Mouse (Mus musculus) hindbrain, embryonic 13.5 days (tissue): ENCODE measurements at regions not wholly inside any gene's neighbourhood (a gene's known extent, or its start where the extent isn't known, plus 50 kb on each side); places are given as distances from the start of the nearest gene placed in this dataset.

Experiments used
- ATAC-seq: fragments of 200-750 bp; cut with Nextera tagmentation; 2 replicates; pipeline ENCODE4 v1.8.0; 2017; ENCODE audit warnings: moderate TSS enrichment; ENCODE audit not compliant: low FRiP score
- H3K27ac ChIP-seq: fragments of 300-500 bp; sonication (generic); 2 replicates; pipeline ENCODE4 v1.5.1; 2015; ENCODE audit warnings: inconsistent platforms, mild to moderate bottlenecking, moderate library complexity
- H3K27me3 ChIP-seq: fragments of 300-500 bp; sonication (generic); 2 replicates; pipeline ENCODE4 v1.6.1; 2015; ENCODE audit warnings: mild to moderate bottlenecking, inconsistent platforms
- H3K36me3 ChIP-seq: fragments of 300-500 bp; sonication (generic); 2 replicates; pipeline ENCODE4 v1.6.1; 2015; ENCODE audit warnings: mild to moderate bottlenecking, inconsistent platforms
- H3K4me1 ChIP-seq: fragments of 300-500 bp; sonication (generic); replicated peaks from 2 replicates; pipeline ENCODE4 v1.6.1; 2015; ENCODE audit warnings: inconsistent platforms
- H3K4me2 ChIP-seq: fragments of 300-500 bp; sonication (generic); 2 replicates; pipeline ENCODE4 v1.6.1; 2015; ENCODE audit warnings: inconsistent platforms, mild to moderate bottlenecking, moderate library complexity
- H3K4me3 ChIP-seq: fragments of 300-500 bp; sonication (generic); 2 replicates; pipeline ENCODE4 v1.5.1; 2015; ENCODE audit warnings: mild to moderate bottlenecking, inconsistent platforms
- H3K9ac ChIP-seq: fragments of 300-500 bp; sonication (generic); 2 replicates; pipeline ENCODE4 v1.6.1; 2015; ENCODE audit warnings: mild to moderate bottlenecking, inconsistent platforms
- H3K9me3 ChIP-seq: fragments of 300-500 bp; sonication (generic); 2 replicates; pipeline ENCODE4 v1.6.1; 2016; ENCODE audit warnings: inconsistent platforms
- WGBS: fragments of 180-500 bp; shearing (Covaris S2); methylation state at CpG from one replicate; pipeline ENCODE4 v1.1.7; 2015; 5-methylcytosine and 5-hydroxymethylcytosine counted together

DNA sequence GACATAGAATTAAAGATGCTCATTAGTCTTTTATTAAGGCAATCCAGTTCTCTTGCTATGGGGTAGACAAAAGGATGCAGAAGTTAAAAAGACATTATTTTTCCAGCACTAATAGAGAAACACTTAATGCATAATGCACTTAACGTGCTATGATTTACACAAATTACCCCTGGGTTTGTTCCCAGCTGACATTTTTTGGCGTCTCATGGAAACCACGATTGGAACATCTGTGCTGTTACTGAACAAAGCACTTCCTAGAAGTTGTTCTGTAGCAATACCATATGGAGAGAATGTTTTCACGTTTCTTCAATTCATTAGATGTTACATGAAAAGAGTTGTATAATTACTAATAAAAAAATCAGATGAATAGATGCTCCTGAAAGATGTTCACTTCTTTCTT is 635.2 kb downstream of the Gm597 start:
- Histone ChIP-seq H3K4me2 (no peak overlapping the region), H3K27ac (no peak overlapping the region), H3K4me1 (no peaks in the 10 kb centered on the region), H3K4me3 (no peak overlapping the region), H3K9ac (no peak overlapping the region), H3K27me3 (no peaks in the 10 kb centered on the region), H3K9me3 (no peaks in the 10 kb centered on the region), H3K36me3 (no peaks in the 10 kb centered on the region)
- WGBS, result 49% methylated on average over 4 of the region's 4 CpGs
- peak; percentile 24; the same call in 1 of the 2 replicates for ATAC-seq

DNA sequence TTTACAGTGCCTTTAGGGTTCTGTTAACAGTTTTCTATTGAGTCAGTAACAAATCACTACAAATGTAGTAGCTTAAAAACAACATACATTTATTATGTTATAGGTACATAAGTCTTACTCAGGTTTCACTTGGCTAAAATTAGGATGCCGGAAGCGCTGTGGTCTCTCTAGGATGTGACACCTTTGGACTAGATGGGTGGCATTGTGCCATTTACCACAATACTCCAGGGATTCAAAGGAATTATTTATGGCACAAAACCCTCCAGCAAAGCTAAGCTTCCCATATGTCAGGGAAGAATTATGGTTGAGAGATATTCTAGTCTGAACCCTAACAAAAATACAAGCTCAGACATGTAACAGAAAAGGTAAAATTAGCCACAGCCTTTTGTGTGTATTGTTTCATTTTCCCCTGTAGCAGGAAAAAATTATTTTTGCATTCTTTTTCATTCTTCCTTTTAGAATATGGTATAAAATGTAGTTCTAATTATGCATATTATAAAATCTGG is 678.0 kb downstream of the Gm597 start:
- WGBS, result 74% methylated on average over 2 of the region's 2 CpGs
- Histone ChIP-seq H3K9me3 (no peaks in the 10 kb centered on the region), H3K36me3 (no peaks in the 10 kb centered on the region), H3K4me2 (no peak overlapping the region), H3K27ac (no peak overlapping the region), H3K27me3 (no peaks in the 10 kb centered on the region), H3K9ac (no peak overlapping the region), H3K4me3 (no peak overlapping the region), H3K4me1 (no peaks in the 10 kb centered on the region)
- no peak for ATAC-seq

DNA sequence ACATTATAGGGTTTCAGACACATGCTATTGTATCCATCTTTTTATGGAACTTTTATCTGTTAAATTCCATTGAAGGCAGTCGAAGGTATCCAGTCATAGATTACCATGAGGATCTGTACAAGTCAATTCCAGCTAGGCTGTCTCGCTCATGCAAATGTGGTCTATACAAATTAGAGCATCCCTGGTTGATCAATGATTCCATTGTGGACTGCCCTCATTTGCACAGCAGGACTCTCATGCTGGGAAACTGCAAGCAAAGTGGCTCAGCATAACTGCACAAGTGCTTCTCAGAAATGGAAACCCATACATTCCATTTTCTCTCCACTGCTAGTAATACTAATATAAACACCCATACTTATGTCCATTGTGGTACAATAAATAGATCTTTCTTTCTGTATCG is 695.6 kb downstream of the Gm597 start:
- Histone ChIP-seq H3K4me1 (no peaks in the 10 kb centered on the region), H3K9me3 (peaks cover 1% of the 10 kb centered on the region; the same call in 1 of the 2 replicates), H3K27me3 (no peaks in the 10 kb centered on the region), H3K27ac (no peak overlapping the region), H3K36me3 (no peaks in the 10 kb centered on the region), H3K4me3 (no peak overlapping the region), H3K4me2 (no peak overlapping the region), H3K9ac (no peak overlapping the region)
- 66% methylated on average over 3 of the region's 3 CpGs for WGBS
- ATAC-seq, result no peak

DNA sequence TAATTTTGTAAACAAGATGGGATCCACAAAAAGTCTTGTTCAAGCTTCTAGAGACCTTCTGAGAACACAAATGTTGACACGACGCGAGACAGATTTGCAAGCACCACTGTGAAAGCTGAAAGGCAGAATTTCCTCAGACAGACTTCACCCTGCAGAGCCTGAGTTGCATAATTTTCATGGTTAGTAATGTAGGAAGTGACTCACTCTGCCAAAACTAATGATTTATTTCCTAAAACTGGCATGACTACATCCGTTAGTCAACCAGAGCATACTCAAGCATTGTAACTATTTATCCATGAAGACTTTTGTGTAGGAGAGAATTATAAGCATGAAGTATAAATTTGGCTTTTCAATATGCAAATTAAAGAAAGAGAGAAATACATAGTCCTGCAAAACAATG is 726.1 kb downstream of the Gm597 start:
- no peak overlapping the region for H3K4me3 ChIP-seq
- no peak overlapping the region for H3K4me2 ChIP-seq
- H3K27ac ChIP-seq, result no peak overlapping the region
- no peaks in the 10 kb centered on the region for H3K9me3 ChIP-seq
- 80% methylated on average over 4 of the region's 4 CpGs for WGBS
- H3K9ac ChIP-seq, result no peak overlapping the region
- no peaks in the 10 kb centered on the region for H3K4me1 ChIP-seq
- H3K27me3 ChIP-seq, result no peaks in the 10 kb centered on the region
- no peaks in the 10 kb centered on the region for H3K36me3 ChIP-seq
- ATAC-seq, result no peak

DNA sequence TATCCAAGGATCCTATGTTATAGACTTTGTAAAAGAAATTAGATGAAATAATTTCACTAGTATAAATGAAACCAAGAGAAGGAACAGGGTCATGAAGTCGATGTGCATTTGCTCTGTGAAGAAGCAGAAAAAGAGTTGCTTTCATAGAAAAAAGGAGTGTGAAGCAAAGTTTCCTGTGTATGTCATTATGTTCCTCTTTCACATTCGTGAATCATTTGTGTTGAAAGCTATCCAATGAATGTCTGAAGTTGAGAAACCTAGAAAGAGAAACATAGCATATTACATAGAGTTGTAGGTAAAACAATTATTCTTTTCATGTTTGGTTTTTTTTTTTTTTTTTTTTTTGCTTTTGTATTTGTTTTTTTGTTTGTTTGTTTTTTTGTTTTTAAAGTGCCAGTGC is 732.1 kb downstream of the Gm597 start:
- Histone ChIP-seq H3K4me1 (no peaks in the 10 kb centered on the region), H3K4me3 (no peak overlapping the region), H3K9me3 (no peaks in the 10 kb centered on the region), H3K27ac (no peak overlapping the region), H3K27me3 (no peaks in the 10 kb centered on the region), H3K9ac (no peak overlapping the region), H3K36me3 (no peaks in the 10 kb centered on the region), H3K4me2 (no peak overlapping the region)
- ATAC-seq, result no peak
- WGBS, result 77% methylated on average over 2 of the region's 2 CpGs

DNA sequence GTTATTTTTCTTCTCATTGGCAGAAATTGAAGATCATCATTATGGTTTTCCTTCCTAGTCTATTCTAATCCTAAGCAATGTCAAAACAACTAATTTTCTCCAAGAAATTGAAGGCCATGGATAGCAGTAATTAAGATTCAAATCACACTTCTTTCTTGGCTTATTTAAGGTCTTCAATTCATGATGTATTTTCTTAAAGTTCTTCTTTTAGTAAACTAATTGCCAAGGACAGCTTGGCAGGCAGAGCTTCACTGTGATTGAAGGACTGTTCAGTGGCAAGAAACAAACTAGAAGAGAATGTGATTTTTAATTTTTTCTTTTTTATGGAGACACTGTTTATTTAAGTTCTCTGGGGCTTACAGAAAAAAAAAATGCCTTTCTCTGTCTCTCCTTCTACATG is 732.7 kb downstream of the Gm597 start:
- H3K4me3 ChIP-seq, result no peak overlapping the region
- H3K9me3 ChIP-seq, result no peaks in the 10 kb centered on the region
- H3K9ac ChIP-seq, result no peak overlapping the region
- H3K4me1 ChIP-seq, result no peaks in the 10 kb centered on the region
- ATAC-seq, result no peak
- H3K36me3 ChIP-seq, result no peaks in the 10 kb centered on the region
- no peak overlapping the region for H3K4me2 ChIP-seq
- H3K27ac ChIP-seq, result no peak overlapping the region
- H3K27me3 ChIP-seq, result no peaks in the 10 kb centered on the region

DNA sequence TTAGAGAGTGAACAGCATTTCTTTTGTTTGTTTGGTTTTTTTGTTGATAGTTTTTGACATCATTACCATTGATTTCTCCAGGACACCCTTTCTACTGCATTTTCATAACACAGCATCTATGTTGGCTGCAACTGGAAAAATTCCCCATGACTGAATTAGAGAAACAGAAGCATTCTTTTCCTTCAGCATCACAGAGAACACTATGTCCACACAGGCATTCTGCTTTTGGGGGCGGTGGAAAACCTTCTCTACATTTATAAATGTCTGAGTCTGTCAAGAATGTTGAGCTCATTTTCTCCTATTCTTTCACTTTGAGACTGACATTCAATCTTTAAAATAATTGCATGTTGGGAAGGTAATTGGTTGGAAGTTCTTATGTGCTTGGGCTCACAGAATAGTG is 734.4 kb downstream of the Gm597 start:
- Histone ChIP-seq H3K36me3 (no peaks in the 10 kb centered on the region), H3K9ac (no peak overlapping the region), H3K4me1 (no peaks in the 10 kb centered on the region), H3K27me3 (no peaks in the 10 kb centered on the region), H3K27ac (no peak overlapping the region), H3K4me3 (no peak overlapping the region), H3K4me2 (no peak overlapping the region), H3K9me3 (no peaks in the 10 kb centered on the region)
- WGBS, result 93% methylated on average over 1 of the region's 1 CpGs
- no peak for ATAC-seq

DNA sequence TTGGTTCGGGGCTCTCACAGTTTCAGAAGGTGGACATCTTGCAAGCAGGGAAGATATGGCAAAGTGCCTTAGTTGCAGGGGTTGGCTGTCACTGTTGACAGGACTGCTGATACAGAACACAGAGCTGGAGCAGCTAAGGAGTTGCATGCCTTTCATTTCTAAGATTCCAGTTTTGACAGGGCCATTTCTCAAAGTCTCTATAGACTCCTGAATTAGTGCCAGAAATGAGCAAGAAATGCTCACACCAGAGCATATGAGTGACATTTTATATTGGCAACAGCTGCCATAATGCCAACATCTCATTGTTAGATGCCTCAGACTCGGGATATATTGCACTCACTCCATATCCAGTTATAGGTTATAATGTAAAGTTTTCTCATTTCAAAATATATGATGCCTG is 754.3 kb downstream of the Gm597 start:
- Histone ChIP-seq H3K27me3 (no peaks in the 10 kb centered on the region), H3K9me3 (no peaks in the 10 kb centered on the region), H3K4me1 (no peaks in the 10 kb centered on the region), H3K27ac (no peak overlapping the region), H3K9ac (no peak overlapping the region), H3K4me2 (no peak overlapping the region), H3K4me3 (no peak overlapping the region), H3K36me3 (no peaks in the 10 kb centered on the region)
- no peak for ATAC-seq
- 91% methylated on average over 2 of the region's 2 CpGs for WGBS

DNA sequence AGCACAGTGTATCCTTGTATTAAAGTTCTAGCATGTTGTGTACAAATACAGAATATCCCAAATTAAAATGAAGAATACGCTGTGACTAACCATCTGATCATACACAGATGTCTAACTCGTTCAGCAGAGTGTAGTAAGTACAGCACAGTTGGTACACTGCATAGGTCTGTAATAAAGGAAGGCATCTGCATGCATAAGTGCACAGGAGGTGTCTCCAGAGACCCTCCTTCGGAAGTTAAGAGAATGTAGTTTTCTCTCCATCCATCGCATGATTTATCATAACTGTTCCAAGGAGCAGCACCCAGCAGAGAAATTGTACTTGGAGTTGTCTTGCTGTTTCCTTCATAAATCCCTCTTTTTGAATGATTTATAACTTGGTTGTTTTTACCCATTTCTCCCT is 781.6 kb downstream of the Gm597 start:
- WGBS, result 67% methylated on average over 4 of the region's 4 CpGs
- H3K4me1 ChIP-seq, result no peaks in the 10 kb centered on the region
- no peak overlapping the region for H3K4me3 ChIP-seq
- H3K9me3 ChIP-seq, result no peaks in the 10 kb centered on the region
- no peak for ATAC-seq
- no peak overlapping the region for H3K9ac ChIP-seq
- no peak overlapping the region for H3K27ac ChIP-seq
- no peaks in the 10 kb centered on the region for H3K36me3 ChIP-seq
- no peak overlapping the region for H3K4me2 ChIP-seq
- H3K27me3 ChIP-seq, result no peaks in the 10 kb centered on the region

DNA sequence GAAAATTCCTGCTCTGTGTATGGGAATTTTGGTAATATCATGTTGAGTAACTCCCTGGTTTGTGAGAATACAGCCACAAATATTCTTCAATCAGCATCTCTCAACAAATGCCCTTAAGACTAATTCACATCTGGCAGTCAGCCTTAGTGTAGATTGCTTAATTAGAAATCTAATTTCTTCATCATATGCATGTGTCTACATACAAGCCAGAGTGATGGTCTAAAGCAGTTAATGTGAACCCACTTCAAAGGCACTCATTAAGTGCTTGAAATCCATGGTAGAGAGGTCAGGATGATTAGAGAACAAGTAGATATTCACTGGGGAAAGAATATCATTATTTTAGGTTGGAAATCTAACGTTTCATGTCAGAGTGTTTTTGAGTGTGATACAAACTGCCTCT is 816.7 kb downstream of the Gm597 start:
- no peaks in the 10 kb centered on the region for H3K9me3 ChIP-seq
- no peak overlapping the region for H3K4me2 ChIP-seq
- no peaks in the 10 kb centered on the region for H3K27me3 ChIP-seq
- H3K36me3 ChIP-seq, result no peaks in the 10 kb centered on the region
- no peak overlapping the region for H3K9ac ChIP-seq
- no peak overlapping the region for H3K4me3 ChIP-seq
- WGBS, result 62% methylated on average over 1 of the region's 1 CpGs
- no peak overlapping the region for H3K27ac ChIP-seq
- no peak for ATAC-seq
- H3K4me1 ChIP-seq, result no peaks in the 10 kb centered on the region
